Comparison of ENCODE assay signal across 8 mouse cellular contexts in the genomic region with DNA sequence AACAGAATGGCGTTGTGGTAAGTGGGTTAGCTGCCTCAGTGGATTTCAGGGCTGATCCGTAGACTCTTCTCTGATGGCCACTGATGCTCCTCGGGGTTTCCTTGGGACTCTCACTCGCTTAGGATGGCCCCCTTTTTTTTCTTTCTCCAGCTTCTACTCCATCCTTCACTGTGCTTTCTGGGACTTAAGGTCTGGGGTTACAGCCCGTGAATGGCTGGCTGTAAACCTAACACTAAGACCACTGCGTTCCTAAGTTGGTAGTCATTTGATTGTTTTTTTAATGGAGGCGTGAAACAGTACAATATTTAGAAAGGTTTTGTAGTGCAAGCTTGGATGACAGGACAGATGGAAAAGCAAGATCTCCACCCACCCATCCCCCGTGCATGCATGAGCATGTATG. TPM values are rescaled to one million over a fixed set of nuclear protein-coding genes. Genes with fewer than 3 reads are reported as not detected.
DNase-seq lines count a peak whose midpoint lies in the region; ATAC-seq and TF ChIP-seq lines count a peak whose summit lies in the region.

No protein-coding gene starts in this region.

- H3K36me3 ChIP-seq in embryonic facial prominence, embryonic 15.5 days, result no peaks in the 10 kb centered on the region
- no peaks in the 10 kb centered on the region for H3K36me3 ChIP-seq in intestine, embryonic 15.5 days
- no peaks in the 10 kb centered on the region for H3K36me3 ChIP-seq in neural tube, embryonic 14.5 days (ENCODE audit: control insufficient read depth, insufficient read depth, low read length)

- TF ChIP-seq CTCF in layer of hippocampus, adult 2 months (conservative IDR thresholded peaks at IDR 0.05), result no peak

- H3K9me3 ChIP-seq in embryonic facial prominence, embryonic 15.5 days (replicated peaks), result no peaks in the 10 kb centered on the region
- H3K9me3 ChIP-seq in intestine, embryonic 15.5 days, result no peaks in the 10 kb centered on the region
- no peaks in the 10 kb centered on the region for H3K9me3 ChIP-seq in neural tube, embryonic 14.5 days (ENCODE audit: control insufficient read depth, low read length)

- no peak for DNase-seq in layer of hippocampus, adult 2 months (ENCODE audit: low spot score in 2 of 2)
- no peak for DNase-seq in layer of hippocampus, adult 9-10 months (ENCODE audit: low spot score)
- DNase-seq in left cerebral cortex, postnatal 25 days (ENCODE audit: low spot score in 2 of 2), result no peak
- no peak for DNase-seq in right cerebral cortex, postnatal 10 days (ENCODE audit: low spot score in 2 of 2)
- DNase-seq in testis, postnatal 10 days (ENCODE audit: low spot score), result no peak

- no peak for ATAC-seq in embryonic facial prominence, embryonic 15.5 days (ENCODE audit: insufficient number of reproducible peaks, low FRiP score, low TSS enrichment, low read depth)
- ATAC-seq in intestine, embryonic 15.5 days, result no peak
- no peak for ATAC-seq in neural tube, embryonic 14.5 days (ENCODE audit: low read depth)

- peak overlapping the region; percentile 90 for H3K27ac ChIP-seq in layer of hippocampus, adult 2 months
- peak overlapping the region; percentile 82 for H3K27ac ChIP-seq in embryonic facial prominence, embryonic 15.5 days (replicated peaks)
- H3K27ac ChIP-seq in intestine, embryonic 15.5 days, result 0 out of 2 replicates have a peak overlapping the region, but pooled peaks have one; percentile 74
- no peak overlapping the region for H3K27ac ChIP-seq in neural tube, embryonic 14.5 days (ENCODE audit: low read depth, low read length)

- no peaks in the 10 kb centered on the region for H3K27me3 ChIP-seq in embryonic facial prominence, embryonic 15.5 days
- H3K27me3 ChIP-seq in intestine, embryonic 15.5 days (replicated peaks), result no peaks in the 10 kb centered on the region
- no peaks in the 10 kb centered on the region for H3K27me3 ChIP-seq in neural tube, embryonic 14.5 days (ENCODE audit: control insufficient read depth, insufficient read depth, low read length)

- intact Hi-C loops in left cerebral cortex, postnatal 25 days (cut with DNase I), result loop anchor here (2.0 kb wide), 1 partner anchor 151 kb away; the partner anchor contains the start of gene Jak2

- H3K4me2 ChIP-seq in embryonic facial prominence, embryonic 15.5 days (replicated peaks), result peak overlapping the region; percentile 86
- H3K4me2 ChIP-seq in intestine, embryonic 15.5 days (replicated peaks), result peak overlapping the region; percentile 78
- peak overlapping the region; percentile 72 for H3K4me2 ChIP-seq in neural tube, embryonic 14.5 days (ENCODE audit: low read depth, low read length)

- no peak overlapping the region; the same call in 1 of the 2 replicates for H3K9ac ChIP-seq in embryonic facial prominence, embryonic 15.5 days
- peak overlapping the region; percentile 65 for H3K9ac ChIP-seq in intestine, embryonic 15.5 days
- H3K9ac ChIP-seq in neural tube, embryonic 14.5 days (replicated peaks; ENCODE audit: low read depth, low read length), result peak overlapping the region; percentile 58

- peaks cover 13% of the 10 kb centered on the region for H3K4me1 ChIP-seq in embryonic facial prominence, embryonic 15.5 days
- no peaks in the 10 kb centered on the region; the same call in 1 of the 2 replicates for H3K4me1 ChIP-seq in intestine, embryonic 15.5 days (replicated peaks)
- H3K4me1 ChIP-seq in neural tube, embryonic 14.5 days (ENCODE audit: control insufficient read depth, insufficient read depth, low read length), result peaks cover 8% of the 10 kb centered on the region; the same call in 1 of the 2 replicates

- WGBS in embryonic facial prominence, embryonic 15.5 days, result 25% methylated on average over 8 of the region's 8 CpGs
- 22% methylated on average over 8 of the region's 8 CpGs for WGBS in intestine, embryonic 15.5 days
- 13% methylated on average over 8 of the region's 8 CpGs for WGBS in neural tube, embryonic 14.5 days

- H3K4me3 ChIP-seq in layer of hippocampus, adult 2 months, result peak overlapping the region; percentile 91
- peak overlapping the region; percentile 81 for H3K4me3 ChIP-seq in embryonic facial prominence, embryonic 15.5 days (replicated peaks)
- peak overlapping the region; percentile 84 for H3K4me3 ChIP-seq in intestine, embryonic 15.5 days (replicated peaks)
- H3K4me3 ChIP-seq in neural tube, embryonic 14.5 days (ENCODE audit: low read depth, low read length), result peak overlapping the region; percentile 98

RNA-seq across cellular contexts. Expression of gene Rcl1, which starts 0.9 kb away (rescaled TPM):
- 10 to 100 TPM; 19.3 to 22.0 TPM for total RNA-seq in layer of hippocampus, adult 2 months (2021)
- 47.1 and 48.3 TPM in 2 replicates for polyA plus RNA-seq in embryonic facial prominence, embryonic 15.5 days (2015; fragmentation: Nextera tagmentation; extraction: Ambion mirVana)
- polyA plus RNA-seq in intestine, embryonic 15.5 days (2015; fragmentation: Nextera tagmentation; extraction: Ambion mirVana), result 63.0 and 67.1 TPM in 2 replicates
- 36.0 and 36.1 TPM in 2 replicates for polyA plus RNA-seq in neural tube, embryonic 14.5 days (2014; fragmentation: Nextera tagmentation; extraction: Ambion mirVana)
- 10 to 100 TPM; 12.5 to 13.3 TPM for total RNA-seq in left cerebral cortex, postnatal 25 days (2021)

RNA-seq across cellular contexts. Expression of gene Ak3, which starts 52.5 kb away (rescaled TPM):
- total RNA-seq in layer of hippocampus, adult 2 months (2021), result 10 to 100 TPM; 51.5 to 53.0 TPM
- 85.3 and 88.0 TPM in 2 replicates for polyA plus RNA-seq in embryonic facial prominence, embryonic 15.5 days (2015; fragmentation: Nextera tagmentation; extraction: Ambion mirVana)
- polyA plus RNA-seq in intestine, embryonic 15.5 days (2015; fragmentation: Nextera tagmentation; extraction: Ambion mirVana), result 98.6 and 101 TPM in 2 replicates
- polyA plus RNA-seq in neural tube, embryonic 14.5 days (2014; fragmentation: Nextera tagmentation; extraction: Ambion mirVana), result 73.0 and 73.9 TPM in 2 replicates
- total RNA-seq in left cerebral cortex, postnatal 25 days (2021), result 10 to 100 TPM; 56.9 to 60.6 TPM
